Mouse (Mus musculus) heart, postnatal 36 days (tissue): ENCODE measurements around the gene Gcgr. TPM values are rescaled to one million over a fixed set of nuclear protein-coding genes. Genes with fewer than 3 reads are reported as not detected.
"Not testable (repeated sequence)": the region's sequence is repeated elsewhere in the genome, so short reads cannot be mapped to it uniquely, and the experiment has no call there.

ENCODE experiments used
- DNase-seq, 2 experiments: peaks; one replicate each; pipeline ENCODE4 v3.0.0; 2021 to 2022
- intact Hi-C: fragments of 180-260 bp; cut with DNase I; formaldehyde crosslinking; loops from one replicate; pipeline ENCODE4 v1.15.1; 2025
- total RNA-seq, 2 experiments: library from RNA; stranded (reverse); gene quantifications; 2 replicates each; pipeline ENCODE4 v1.2.3; 2021

Gene Gcgr
- total RNA-seq, 2 experiments from 2014 or later = 0.80 to 1.2 TPM

- no peak for DNase-seq
- intact Hi-C loops = no loop called here
Measured at GRCm38 (mm10) chr11:120501701-120502100, 28.8 kb upstream of the Gcgr start.

DNA sequence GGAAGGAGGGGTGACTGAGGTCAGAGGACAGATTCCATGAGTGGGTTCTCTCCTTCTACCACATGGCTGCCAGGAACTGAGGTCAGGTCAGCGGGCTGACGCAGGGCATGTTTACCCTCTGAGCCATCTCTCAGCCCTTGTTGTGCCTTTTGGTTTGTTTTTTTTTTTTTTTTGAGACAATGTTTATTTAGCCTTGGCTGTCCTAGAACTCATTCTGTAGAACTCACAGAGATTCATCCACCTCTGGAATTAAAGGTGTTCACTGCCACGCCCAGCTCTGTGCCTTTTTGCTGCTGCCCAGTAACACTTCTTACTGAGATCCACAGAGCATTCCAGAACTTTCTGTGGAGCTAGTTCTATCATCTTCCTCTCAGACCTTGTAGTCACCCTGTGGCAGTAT, 24.8 kb upstream of the Gcgr start:
- DNase-seq = no peak
- intact Hi-C loops = no loop called here

- no peak for DNase-seq
- intact Hi-C loops = no loop called here
Measured at GRCm38 (mm10) chr11:120506899-120507298, 23.6 kb upstream of the Gcgr start.

DNA sequence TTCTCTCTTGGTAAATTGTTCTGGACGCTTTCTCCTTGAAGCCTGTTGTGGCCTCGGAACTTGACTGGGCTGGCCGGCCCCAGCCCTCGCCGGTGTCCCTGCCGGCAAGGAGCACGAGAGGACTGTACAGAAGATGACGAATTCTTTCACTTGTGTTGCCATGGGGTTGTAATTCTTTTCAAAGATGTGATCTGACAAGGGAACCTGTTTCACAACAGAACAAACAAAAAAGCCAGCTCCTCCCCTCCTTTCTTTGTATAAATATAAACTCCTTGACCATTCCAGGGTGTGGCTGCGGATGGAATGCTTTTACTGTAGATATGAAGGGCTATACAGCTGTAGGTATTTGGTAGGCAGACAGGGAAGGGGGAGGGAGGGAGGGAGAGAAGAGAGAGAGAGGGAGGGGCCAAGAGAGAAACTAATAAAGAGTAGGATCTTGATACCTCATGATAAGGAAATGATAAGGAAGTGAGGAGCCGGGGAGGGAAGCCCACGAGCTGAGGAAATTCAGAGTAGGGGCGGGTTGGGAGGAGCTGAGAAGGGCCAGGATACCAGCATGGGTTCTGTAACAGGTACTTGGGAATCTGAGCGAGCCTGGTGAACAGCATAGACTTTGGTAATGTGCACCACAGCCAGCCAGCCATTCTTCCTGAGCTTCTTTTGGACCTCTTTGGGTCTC, 22.7 kb upstream of the Gcgr start:
- DNase-seq = no peak
- intact Hi-C loops = no loop called here

DNA sequence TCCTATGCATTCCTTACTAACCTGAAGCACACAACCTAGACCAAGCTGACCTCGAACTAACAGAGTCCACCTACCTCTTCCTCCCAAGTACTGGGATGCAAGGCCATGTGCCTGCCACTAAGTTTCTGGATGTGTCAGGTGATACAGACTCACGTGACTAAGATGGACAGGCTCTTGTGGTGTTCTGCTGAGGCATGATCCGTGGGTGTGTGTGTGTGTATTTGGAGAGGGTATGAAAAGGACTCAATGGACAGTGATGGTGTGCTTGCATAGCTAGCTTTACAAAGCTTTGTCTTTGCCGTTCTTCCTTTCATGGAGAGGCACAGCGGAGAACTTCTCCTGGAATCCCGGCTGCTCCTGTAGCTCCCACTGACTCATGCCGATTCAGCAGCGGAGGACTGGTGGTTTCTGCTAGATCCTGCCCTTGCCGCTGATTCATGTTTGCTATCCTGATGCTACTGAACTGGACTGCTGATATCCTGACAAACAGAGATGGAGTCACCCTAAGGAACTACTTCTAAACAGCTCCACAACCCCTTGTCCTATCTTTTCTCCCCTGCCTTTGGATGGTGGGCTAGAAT, 22.1 kb upstream of the Gcgr start:
- intact Hi-C loops = no loop called here
- no peak for DNase-seq

DNA sequence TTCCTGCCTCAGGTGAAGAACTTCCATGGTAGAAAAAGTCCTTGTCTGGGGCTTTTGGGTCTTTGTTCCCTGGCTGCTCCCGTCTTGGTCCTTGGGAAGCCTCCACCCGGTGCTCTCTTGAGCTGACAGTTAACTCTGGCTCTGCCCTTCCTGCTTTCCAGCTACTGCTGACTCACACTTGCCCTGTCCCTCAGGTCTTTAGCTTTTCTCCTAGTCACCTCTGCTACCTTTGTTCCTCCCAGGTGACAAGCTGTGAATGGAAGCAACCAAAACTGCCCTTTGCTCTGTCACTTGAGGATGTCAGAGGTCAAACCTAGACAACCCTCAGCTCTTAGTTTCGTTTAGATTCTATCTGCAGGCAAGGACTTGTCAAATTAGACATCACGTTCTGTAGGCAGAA, 20.6 kb upstream of the Gcgr start:
- DNase-seq = no peak
- intact Hi-C loops = loop anchor here (5.0 to 10.0 kb wide), 2 partner anchors 202 to 265 kb away; partner anchors contain the start of genes Cenpx and Lrrc45

- no peak for DNase-seq
- intact Hi-C loops = loop anchor here (5.0 to 10.0 kb wide), 2 partner anchors 202 to 264 kb away; partner anchors contain the start of genes Cenpx and Lrrc45
Measured at GRCm38 (mm10) chr11:120510375-120511030, 20.0 kb upstream of the Gcgr start.

- no peak for DNase-seq
- intact Hi-C loops = loop anchor here (5.0 to 10.0 kb wide), 2 partner anchors 199 to 262 kb away; partner anchors contain the start of genes Cenpx and Lrrc45
Measured at GRCm38 (mm10) chr11:120512790-120513453, 17.6 kb upstream of the Gcgr start.

- not testable (repeated sequence) for DNase-seq
- intact Hi-C loops = loop anchor here (2.0 to 10.0 kb wide), 3 partner anchors 57 to 261 kb away; partner anchors contain the start of genes Cenpx and Lrrc45
Measured at GRCm38 (mm10) chr11:120514262-120514661, 16.2 kb upstream of the Gcgr start.

GRCm38 (mm10) chr11:120515611-120516010, 14.9 kb upstream of the Gcgr start:
- peak; percentile 93 to 94 for DNase-seq
- intact Hi-C loops = loop anchor here (1.0 to 10.0 kb wide), 4 partner anchors 55 to 259 kb away; no protein-coding TSS in a partner anchor

GRCm38 (mm10) chr11:120517147-120517546, 13.4 kb upstream of the Gcgr start:
- intact Hi-C loops = loop anchor here (10.0 kb wide), 1 partner anchor 258 kb away; no protein-coding TSS in a partner anchor
- DNase-seq = no peak

DNA sequence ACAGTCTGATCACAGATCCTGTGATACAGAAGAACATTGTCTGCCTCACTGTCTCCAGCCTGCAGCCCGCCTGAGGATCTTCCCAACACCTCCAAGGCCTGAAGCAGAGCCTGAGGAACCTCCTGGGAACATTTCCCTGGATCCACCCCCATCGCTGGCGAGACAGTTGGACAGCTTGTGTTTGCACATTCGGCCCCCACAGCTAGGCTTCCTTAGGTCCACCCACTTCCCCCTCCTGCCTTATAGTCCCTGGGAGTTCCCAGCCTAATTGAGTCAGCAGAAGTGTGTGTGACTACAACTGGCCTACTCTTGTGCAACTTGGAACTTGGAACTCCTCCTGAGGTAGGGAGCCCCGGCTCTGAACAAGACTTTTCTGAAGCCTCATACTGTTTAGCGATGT, 12.5 kb upstream of the Gcgr start:
- intact Hi-C loops = loop anchor here (2.0 to 10.0 kb wide), 2 partner anchors 31 to 257 kb away; partner anchors contain the start of gene Mcrip1
- peak; percentile 55 to 61 for DNase-seq

- intact Hi-C loops = loop anchor here (2.0 to 10.0 kb wide), 2 partner anchors 30 to 256 kb away; partner anchors contain the start of gene Mcrip1
- DNase-seq = no peak
Measured at GRCm38 (mm10) chr11:120518558-120518957, 11.9 kb upstream of the Gcgr start.

- intact Hi-C loops = loop anchor here (2.0 to 10.0 kb wide), 2 partner anchors 29 to 255 kb away; partner anchors contain the start of gene Mcrip1
Measured at GRCm38 (mm10) chr11:120519738-120520137, 10.8 kb upstream of the Gcgr start.

GRCm38 (mm10) chr11:120520498-120520897, 10.0 kb upstream of the Gcgr start:
- no peak for DNase-seq
- intact Hi-C loops = no loop called here

More at GRCm38 (mm10) chr11:120519738-120520137, 10.8 kb upstream of the Gcgr start:
- DNase-seq = peak; percentile 66 to 73

DNA sequence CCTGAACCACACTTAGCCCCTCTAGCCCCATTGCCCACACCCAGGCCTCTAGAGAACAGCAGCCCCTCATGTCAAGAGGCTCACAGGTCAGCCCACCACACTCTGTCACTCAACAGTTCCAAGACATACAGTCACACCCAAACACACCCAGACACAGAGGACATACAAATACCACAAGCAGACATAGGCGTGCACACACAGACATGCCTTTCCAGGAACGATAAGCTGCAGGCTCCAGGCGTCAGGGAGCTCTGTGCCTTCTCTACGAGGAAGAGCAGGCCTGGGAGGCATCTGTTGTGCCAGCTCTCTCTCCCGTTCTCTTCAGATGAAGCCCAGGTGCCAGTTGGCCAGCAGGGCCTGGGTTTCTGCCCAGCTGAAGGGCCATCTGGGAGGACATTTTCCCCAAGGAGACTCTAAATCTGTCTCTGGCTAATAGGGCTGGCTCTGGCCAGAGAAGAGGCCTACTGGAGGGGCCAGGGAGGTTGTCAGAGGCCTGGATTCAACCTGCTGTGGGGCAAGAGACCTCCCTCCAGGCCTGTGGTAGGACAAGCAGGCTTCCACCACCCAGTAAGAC, 9.4 kb upstream of the Gcgr start:
- intact Hi-C loops = no loop called here
- peak; percentile 49 to 63 for DNase-seq

DNA sequence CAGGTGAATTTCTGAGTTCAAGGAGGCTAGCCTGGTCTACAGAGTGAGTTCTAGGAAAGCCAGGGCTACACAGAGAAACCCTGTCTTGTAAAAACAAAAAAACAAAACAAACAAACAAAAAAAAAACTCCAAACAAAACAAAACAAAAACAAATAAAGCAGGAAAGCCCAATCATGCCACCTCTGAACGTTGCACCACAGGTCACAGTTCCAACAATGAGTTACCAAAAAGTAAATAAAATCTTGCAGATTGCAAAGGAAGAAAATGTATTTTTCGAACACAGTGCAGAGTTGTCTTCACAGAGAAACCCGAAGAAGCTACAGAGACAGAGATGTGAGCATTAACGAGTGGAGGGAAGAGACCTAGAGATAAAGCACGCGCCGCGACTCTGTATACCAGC, 7.9 kb upstream of the Gcgr start:
- DNase-seq = no peak
- intact Hi-C loops = no loop called here

DNA sequence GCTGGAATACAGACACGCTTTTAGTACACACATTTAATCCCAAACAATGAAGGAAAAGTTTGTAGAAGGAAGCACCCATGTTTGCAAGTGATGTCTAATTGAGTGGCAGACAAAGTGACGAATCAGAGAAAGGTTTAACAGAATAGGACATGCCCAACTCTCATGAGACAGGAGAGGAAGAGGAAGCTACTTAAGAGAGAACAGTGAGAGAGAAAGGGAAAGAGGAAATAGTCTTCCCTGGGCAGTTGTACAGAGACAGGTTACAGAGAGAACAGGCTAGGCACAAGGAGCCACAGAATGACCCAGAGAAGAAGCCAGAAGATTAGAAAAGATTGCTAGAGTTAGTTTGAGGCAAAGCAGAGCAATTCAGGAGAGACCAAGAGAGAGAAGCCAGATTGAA, 4.5 kb upstream of the Gcgr start:
- no peak for DNase-seq
- intact Hi-C loops = no loop called here

- intact Hi-C loops = no loop called here
- no peak for DNase-seq
Measured at GRCm38 (mm10) chr11:120527690-120528354, 2.7 kb upstream of the Gcgr start.

- no peak for DNase-seq
- intact Hi-C loops = no loop called here
Measured at GRCm38 (mm10) chr11:120528903-120529302, 1.6 kb upstream of the Gcgr start.
